Comparison of ENCODE assay signal across 13 mouse cellular contexts in genomic region chr6:140731402-140731730, GRCm38 (mm10). TPM values are rescaled to one million over a fixed set of nuclear protein-coding genes. Genes with fewer than 3 reads are reported as not detected.
DNase-seq lines count a peak whose midpoint lies in the region; ATAC-seq and TF ChIP-seq lines count a peak whose summit lies in the region.
"Had no signal": no experiment of that assay in that cellular context is flagged by ENCODE, and none has a peak within 500 bp of the region (broad histone marks: within the 10 kb centered on the region; RNA-seq: fewer than 3 reads in every experiment).

No protein-coding gene starts in this region.

- H3K4me1 ChIP-seq in embryonic facial prominence, embryonic 10.5 days: peaks cover 13% of the 10 kb centered on the region; the same call in 1 of the 2 replicates
- H3K4me1 ChIP-seq in hindbrain, postnatal 0 days (ENCODE audit: insufficient read depth, low read length): no peaks in the 10 kb centered on the region
- H3K4me1 ChIP-seq in midbrain, embryonic 16.5 days (ENCODE audit: control insufficient read depth, insufficient read depth, low read length): peaks cover 6% of the 10 kb centered on the region; the same call in 1 of the 2 replicates

- no peaks in the 10 kb centered on the region for H3K36me3 ChIP-seq in embryonic facial prominence, embryonic 10.5 days (replicated peaks)
- H3K36me3 ChIP-seq in hindbrain, postnatal 0 days (ENCODE audit: insufficient read depth, low read length): no peaks in the 10 kb centered on the region
- no peaks in the 10 kb centered on the region for H3K36me3 ChIP-seq in midbrain, embryonic 16.5 days (ENCODE audit: control insufficient read depth, insufficient read depth, low read length)
- H3K36me3 ChIP-seq: heart, embryonic 10.5 days; lung, embryonic 15.5 days had no signal

- TF ChIP-seq CTCF in hindbrain, postnatal 0 days (IDR thresholded peaks at IDR 0.05; ENCODE audit: low read depth): no peak

- peak; percentile 63 for ATAC-seq in hindbrain, postnatal 0 days
- peak; percentile 72 for ATAC-seq in midbrain, embryonic 16.5 days
- ATAC-seq in inflammation-experienced regulatory T-cells, adult 6 months: no peak

- DNase-seq in frontal cortex, adult 2 months (ENCODE audit: extremely low spot score in 1 of 2, low spot score in 1 of 2): peak; percentile 36 to 57
- no peak for DNase-seq in frontal cortex, postnatal 25 days (ENCODE audit: low spot score in 2 of 2)
- DNase-seq in embryonic facial prominence, embryonic 10.5 days (ENCODE audit: low spot score): peak; percentile 45
- peak; percentile 63 for DNase-seq in hindbrain, postnatal 0 days (ENCODE audit: low spot score)
- DNase-seq in kidney, adult 9 months: no peak
- DNase-seq in kidney, postnatal 25 days: no peak
- DNase-seq: B cell, adult 2 months; embryo, embryonic 11 days; kidney, postnatal 10 days had no signal

- 85% methylated on average over 1 of the region's 1 CpGs for WGBS in embryonic facial prominence, embryonic 10.5 days
- 41% methylated on average over 1 of the region's 1 CpGs for WGBS in hindbrain, postnatal 0 days
- 23% methylated on average over 1 of the region's 1 CpGs for WGBS in midbrain, embryonic 16.5 days

- no peak overlapping the region for H3K9ac ChIP-seq in hindbrain, postnatal 0 days (replicated peaks; ENCODE audit: low read length)
- H3K9ac ChIP-seq in midbrain, embryonic 16.5 days (ENCODE audit: low read depth, low read length): no peak overlapping the region
- H3K9ac ChIP-seq: lung, embryonic 15.5 days had no signal

- peaks cover 11% of the 10 kb centered on the region for H3K27me3 ChIP-seq in embryonic facial prominence, embryonic 10.5 days (replicated peaks; ENCODE audit: low read depth, poor library complexity, severe bottlenecking)
- no peaks in the 10 kb centered on the region for H3K27me3 ChIP-seq in hindbrain, postnatal 0 days (ENCODE audit: insufficient read depth, low read length)
- H3K27me3 ChIP-seq in midbrain, embryonic 16.5 days (ENCODE audit: control insufficient read depth, insufficient read depth, low read depth, low read length): no peaks in the 10 kb centered on the region

- H3K9me3 ChIP-seq in embryonic facial prominence, embryonic 10.5 days: 0 out of 2 replicates have a peak, but pooled peaks cover 4% of the 10 kb centered on the region
- H3K9me3 ChIP-seq in hindbrain, postnatal 0 days (ENCODE audit: low read length): no peaks in the 10 kb centered on the region
- H3K9me3 ChIP-seq in midbrain, embryonic 16.5 days (replicated peaks; ENCODE audit: control insufficient read depth, low read length, poor library complexity, severe bottlenecking): no peaks in the 10 kb centered on the region
- H3K9me3 ChIP-seq: lung, embryonic 15.5 days had no signal

- H3K4me2 ChIP-seq in hindbrain, postnatal 0 days (ENCODE audit: low read depth, low read length): no peak overlapping the region
- H3K4me2 ChIP-seq in midbrain, embryonic 16.5 days (ENCODE audit: low read length): no peak overlapping the region
- H3K4me2 ChIP-seq: lung, embryonic 15.5 days had no signal

- H3K4me3 ChIP-seq in embryonic facial prominence, embryonic 10.5 days: no peak overlapping the region
- H3K4me3 ChIP-seq in hindbrain, postnatal 0 days (ENCODE audit: low read length): no peak overlapping the region
- no peak overlapping the region for H3K4me3 ChIP-seq in midbrain, embryonic 16.5 days (ENCODE audit: low read depth, low read length)
- H3K4me3 ChIP-seq: heart, embryonic 10.5 days; lung, embryonic 15.5 days had no signal

- no peak overlapping the region for H3K27ac ChIP-seq in embryonic facial prominence, embryonic 10.5 days (replicated peaks)
- no peak overlapping the region for H3K27ac ChIP-seq in hindbrain, postnatal 0 days
- no peak overlapping the region for H3K27ac ChIP-seq in midbrain, embryonic 16.5 days (ENCODE audit: low read length)
- H3K27ac ChIP-seq: heart, embryonic 10.5 days; lung, embryonic 15.5 days had no signal

RNA-seq across cellular contexts. Expression of gene Gm11077, which starts 2.3 kb away (rescaled TPM):
- polyA plus RNA-seq in frontal cortex, adult 2 months (2012; rRNA removed): not detected in 2 replicates
- not detected in 2 replicates for polyA plus RNA-seq in embryonic facial prominence, embryonic 10.5 days (2016; fragmentation: Nextera tagmentation; extraction: Ambion mirVana)
- not detected in 2 replicates for total RNA-seq in hindbrain, postnatal 0 days (2014; rRNA removed)
- polyA plus RNA-seq in hindbrain, postnatal 0 days (2015; fragmentation: Nextera tagmentation; extraction: Ambion mirVana): not detected in 2 replicates
- polyA plus RNA-seq in midbrain, embryonic 16.5 days (2015; fragmentation: Nextera tagmentation; extraction: Ambion mirVana): not detected in 2 replicates
- polyA plus RNA-seq in inflammation-experienced regulatory T-cells, adult 6 months (2017; shearing (Covaris generic)): not detected
- polyA plus RNA-seq: heart, embryonic 10.5 days; lung, embryonic 15.5 days had no signal

Comparison
In these comparisons a context has a peak if more than half of its experiments do, and no peak if none do; other contexts are left out.
1. DNase-seq: peak in frontal cortex, adult 2 months (2 of 2), embryonic facial prominence, embryonic 10.5 days (single experiment) and hindbrain, postnatal 0 days (single experiment); none in frontal cortex, postnatal 25 days (0 of 2), kidney, adult 9 months (single experiment) and kidney, postnatal 25 days (0 of 2).